Mouse (Mus musculus): ENCODE results near the gene Gstt2.

GRCm38 (mm10) chr10:75834250-75834649, 3.0 kb downstream of the Gstt2 start:
- no peak for TF ChIP-seq CTCF (IDR thresholded peaks at IDR 0.05; ENCODE audit: low read depth)
- no peak for TF ChIP-seq EP300 (IDR thresholded peaks at IDR 0.05; ENCODE audit: low read depth)

Measured in liver, postnatal 0 days (tissue).